Mouse (Mus musculus) thymus, postnatal 10 days (tissue): ENCODE data around the gene Gm10945.
A peak's percentile ranks its signal among the peaks of the same experiment; 100 is the strongest.

Experiments
- DNase-seq, 2 experiments: peaks; one replicate each; pipeline ENCODE4 v3.0.0; 2021; ENCODE audit warnings: low spot score in 2 of 2

The Gm10945 gene

DNA sequence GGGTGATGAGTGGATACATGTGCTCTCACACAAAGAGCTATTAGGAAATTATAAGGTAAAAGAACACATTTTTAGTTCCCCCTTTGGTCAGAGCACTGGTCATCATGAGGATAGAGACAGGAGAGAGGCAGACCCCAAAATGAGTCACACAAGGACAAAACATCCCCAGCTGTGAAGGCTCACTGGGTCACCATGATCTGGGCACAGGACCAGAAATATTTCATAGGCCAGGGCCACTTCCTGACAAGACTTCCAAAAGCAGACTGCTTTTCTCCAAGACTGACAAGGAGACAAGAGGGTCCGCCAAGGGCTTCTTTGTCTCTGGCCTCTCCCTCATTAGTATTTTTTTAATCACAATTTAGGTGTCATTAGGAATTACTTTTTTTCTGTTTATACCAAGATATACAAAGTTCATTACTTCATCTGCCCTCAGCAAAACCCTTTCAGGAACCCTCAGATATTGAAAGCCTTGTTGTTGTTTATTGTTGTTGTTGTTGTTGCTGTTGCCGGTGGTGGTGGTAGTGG lies at the start of gene Gm10945:
Gm10945 (minus strand) TSS at position 475 of the 525 bp plus-strand sequence.
- DNase-seq = no peak

DNA sequence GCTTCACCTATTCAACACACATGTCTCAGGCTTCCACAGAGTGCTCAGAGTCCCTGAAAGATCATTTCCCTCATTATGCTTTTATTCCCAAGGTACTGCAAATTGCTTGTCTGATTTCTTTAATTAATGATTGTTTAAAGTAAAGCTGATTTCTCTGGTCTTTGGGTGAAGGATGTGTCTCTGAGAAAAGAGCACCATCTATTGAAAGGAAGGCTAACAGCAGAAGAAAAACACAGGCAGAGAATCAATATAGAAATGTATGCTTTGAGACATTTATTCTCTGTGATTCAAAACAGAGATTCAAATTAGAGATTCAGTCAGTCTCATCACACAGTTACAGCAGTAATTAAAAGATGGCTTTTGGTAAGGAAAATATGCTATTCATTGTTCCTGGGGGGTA lies 28.7 kb upstream of the Gm10945 start:
- DNase-seq = no peak

DNA sequence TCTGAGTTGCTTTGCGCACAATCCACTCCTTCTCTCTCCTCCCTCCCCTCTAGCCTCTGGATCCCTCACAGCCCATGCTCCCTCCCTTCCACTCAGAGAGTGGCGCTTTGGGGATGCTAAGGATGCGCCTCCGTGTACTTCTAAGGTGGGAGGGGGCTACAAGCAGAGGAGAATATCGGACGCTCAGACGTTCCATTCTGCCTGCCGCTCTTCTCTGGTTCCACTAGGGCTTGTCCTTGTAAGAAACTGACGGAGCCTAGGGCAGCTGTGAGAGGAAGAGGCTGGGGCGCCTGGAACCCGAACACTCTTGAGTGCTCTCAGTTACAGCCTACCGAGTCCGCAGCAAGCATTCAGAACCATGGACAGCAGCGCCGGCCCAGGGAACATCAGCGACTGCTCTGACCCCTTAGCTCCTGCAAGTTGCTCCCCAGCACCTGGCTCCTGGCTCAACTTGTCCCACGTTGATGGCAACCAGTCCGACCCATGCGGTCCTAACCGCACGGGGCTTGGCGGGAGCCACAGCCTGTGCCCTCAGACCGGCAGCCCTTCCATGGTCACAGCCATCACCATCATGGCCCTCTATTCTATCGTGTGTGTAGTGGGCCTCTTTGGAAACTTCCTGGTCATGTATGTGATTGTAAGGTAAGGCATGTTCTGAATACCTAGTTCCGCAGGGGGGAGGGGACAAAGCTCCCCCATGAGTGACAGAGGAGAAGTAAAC lies 27.1 kb upstream of the Gm10945 start:
- peak in 1 of 2 experiments; percentile 7 for DNase-seq

DNA sequence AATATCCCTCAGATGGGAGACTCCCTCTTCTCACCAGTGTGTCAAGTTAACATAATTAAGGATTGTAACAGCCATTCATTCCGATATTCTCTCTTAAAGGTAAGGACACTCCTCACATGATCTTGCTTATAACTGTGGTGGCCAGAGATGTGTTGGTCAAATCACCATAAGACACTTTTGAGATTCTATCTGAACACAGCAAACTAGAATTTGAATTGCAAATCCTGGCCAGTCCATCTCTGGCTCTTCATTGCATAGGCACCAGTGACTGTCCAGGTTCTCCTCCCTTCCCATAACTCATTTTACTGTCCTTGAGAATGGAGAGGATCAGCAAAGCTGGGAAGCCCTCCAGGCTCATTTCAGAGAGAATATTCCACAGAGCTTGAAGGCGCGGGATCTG lies 3.4 kb downstream of the Gm10945 start, which contains the start of gene Oprm1:
Oprm1 (plus strand) TSS at position 301 of the 400 bp plus-strand sequence.
- no peak for DNase-seq

DNA sequence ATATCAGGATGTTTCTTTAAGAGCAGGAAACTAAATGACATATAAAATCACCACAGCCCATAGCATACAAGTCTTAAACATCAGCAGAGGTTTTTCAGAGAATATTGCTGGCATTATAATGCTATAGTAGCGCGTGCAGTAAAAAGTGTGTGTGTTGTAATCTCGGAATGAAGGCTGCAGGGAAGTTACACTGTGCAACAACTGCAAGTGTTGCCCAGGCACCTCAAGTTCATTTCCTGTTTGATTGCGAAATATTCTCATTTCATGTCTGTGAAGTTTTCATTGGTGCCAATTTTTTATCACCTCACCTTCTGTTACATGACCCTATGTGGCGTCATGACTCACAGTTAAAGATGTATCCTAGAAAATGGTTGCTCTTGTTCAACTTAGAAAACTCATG lies 8.2 kb downstream of the Gm10945 start:
- DNase-seq = no peak

DNA sequence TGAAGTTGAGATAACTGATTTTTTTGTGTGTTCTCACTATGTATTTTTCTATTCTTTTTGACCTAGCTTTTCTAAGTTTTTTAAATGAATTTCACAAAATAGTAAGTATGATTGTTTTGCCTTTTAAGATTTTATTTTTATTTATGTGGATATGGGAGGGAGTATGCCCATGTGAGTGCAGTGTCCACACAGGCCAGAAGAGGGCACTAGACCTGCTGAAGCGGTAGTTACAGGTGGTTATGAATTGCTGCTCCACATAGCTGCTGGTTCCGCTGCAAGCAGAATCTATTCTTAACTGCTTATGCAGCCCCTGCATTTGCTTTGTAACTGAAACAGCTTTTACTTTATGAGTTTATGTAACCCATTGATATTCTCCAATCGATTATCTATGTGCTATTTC lies 33.1 kb downstream of the Gm10945 start:
- DNase-seq = no peak

DNA sequence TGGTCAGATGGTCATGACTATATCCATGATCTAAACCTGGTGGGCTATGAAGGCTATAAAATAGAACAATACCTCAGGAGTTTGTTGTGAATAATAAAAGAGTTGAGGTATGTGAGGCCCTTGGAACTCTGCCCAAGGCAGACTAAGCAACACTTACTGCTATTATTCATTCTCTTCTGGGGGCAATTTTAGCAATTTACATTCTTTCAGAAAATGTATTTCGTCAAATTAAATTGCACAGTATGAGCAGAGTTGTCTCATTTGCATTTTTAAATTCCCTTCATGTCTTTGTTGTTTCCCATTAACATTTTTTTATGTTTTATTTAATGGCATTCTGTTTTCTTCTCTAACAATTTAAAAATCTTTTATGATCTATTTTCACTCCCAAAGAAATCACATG lies 37.8 kb downstream of the Gm10945 start:
- DNase-seq = no peak

DNA sequence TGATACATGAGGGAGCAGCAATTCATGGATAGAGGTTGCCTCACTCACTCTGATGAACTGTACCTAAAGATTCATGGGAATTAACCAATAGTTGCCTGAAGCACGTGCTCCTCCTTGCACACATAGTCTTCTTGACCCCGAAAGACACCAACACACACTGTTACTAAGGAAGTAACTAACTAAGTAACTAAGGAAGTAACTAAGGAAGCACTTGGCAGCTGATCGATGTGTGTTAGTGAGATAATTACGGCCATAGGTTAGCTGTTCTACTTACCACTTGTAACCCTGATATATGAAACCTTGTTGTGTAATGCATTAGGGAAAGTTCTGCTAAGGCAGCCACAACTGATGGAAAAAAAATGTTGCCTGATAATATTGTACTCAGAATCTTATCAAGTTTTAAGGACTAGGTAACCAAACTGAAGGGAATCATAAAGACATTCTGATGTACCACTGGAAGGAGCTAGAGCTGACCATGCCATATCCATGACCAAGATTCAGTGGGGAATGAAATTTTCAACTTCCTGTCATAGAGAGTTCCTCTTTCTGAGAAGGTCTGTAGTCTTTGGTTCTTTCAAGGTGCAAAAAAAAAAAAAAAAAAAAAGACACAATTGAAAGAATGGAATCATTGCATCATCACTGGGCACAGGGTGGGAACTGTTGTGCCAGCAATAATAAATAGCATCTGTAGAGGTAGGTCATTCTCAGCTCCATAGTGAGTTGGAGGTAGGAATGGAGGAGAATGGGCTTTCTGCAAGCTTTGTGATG lies 44.2 kb downstream of the Gm10945 start:
- no peak for DNase-seq

DNA sequence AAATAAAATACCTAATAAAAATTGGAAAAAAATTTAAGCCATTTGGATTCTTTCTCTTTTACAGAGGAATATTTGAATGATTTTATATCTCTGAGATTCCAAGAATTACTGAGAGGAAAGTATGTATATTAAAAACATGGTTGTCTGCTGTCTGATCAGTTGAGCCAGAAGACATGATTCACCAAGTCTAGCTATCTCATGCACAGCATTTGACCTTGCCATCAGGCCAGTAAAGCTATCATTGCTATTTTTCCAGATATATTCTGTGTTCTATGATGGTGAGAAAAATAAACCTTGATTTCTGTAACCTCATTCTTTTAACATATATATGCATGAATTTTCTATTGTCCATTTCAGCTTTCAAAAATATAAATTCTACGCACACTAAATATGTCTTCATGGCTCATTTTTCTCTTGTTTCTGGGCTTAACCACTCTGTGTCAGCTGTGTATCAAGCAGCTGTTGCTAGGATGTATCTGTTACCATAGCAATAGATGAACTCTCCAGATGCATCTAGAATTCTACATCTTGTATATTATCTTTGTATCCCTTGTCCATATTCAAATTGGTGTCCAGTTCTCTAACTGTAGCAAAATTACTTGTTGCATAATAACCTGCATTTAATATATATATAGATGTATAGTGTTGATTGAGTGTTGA lies 56.2 kb downstream of the Gm10945 start:
- no peak for DNase-seq

DNA sequence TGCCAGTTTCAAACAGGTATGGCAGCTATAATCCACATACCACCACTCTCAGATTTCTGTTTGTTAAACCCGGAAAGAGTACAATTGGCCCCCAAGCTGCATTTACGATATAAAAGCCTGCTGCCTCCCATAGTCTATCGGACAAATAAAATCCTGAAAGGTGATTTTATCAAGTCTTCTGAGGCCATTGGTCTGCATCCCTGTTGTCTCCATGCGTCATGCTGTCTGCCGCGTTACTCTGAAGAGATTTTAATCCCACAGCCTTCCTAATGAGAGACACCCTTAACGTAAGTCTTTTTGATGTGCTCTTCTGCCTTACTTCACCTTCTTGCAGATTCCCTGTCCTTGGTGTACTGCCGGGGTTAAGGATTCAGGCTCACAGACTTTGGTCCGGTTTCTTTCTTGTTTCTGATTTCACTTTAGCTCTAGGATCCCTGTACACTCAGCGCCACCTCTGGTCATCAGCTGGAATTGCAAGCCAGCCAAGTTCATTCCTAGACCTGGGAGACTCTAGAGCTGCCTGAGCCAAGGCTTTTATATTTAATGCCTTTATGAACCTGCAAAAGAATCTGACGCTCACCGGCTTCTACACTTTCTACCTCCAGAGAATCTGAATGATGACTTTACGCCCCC lies 67.2 kb downstream of the Gm10945 start:
- DNase-seq = no peak
